Mouse (Mus musculus) gastrocnemius, adult 18-20 months (tissue): Measurements from ENCODE around the gene Polr2f. TPM values are rescaled to one million over a fixed set of nuclear protein-coding genes. Genes with fewer than 3 reads are reported as not detected.

Source experiments
- DNase-seq: peaks from one replicate; pipeline ENCODE4 v3.0.0; 2021; ENCODE audit warnings: low spot score
- total RNA-seq, 2 experiments: library from RNA; stranded (reverse); gene quantifications; 2 replicates each; pipeline ENCODE4 v1.2.3; 2021

The Polr2f gene
- total RNA-seq, 2 experiments from 2014 or later, result 69.3 to 76.8 TPM

DNA sequence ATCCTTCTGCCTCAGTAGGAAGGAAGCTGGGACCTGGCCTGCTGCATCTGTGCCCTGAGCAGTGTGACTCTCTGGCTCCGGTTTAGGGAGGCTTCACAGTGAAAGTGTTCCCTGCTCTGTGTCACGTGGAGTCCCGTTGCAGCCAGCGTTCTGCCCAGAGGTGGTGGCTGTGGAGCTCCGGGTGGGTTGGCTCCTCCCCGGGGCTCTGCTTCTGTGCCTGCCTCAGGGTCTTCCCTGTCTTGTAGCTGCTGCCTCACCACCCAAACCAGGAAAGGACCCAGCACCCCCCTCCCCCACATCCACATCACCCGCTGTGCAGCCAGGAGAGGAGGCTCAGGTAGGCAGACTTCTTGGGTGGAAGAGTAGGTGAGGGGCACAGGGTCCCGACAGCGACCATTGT lies 21.3 kb upstream of the Polr2f start:
- no peak for DNase-seq

DNA sequence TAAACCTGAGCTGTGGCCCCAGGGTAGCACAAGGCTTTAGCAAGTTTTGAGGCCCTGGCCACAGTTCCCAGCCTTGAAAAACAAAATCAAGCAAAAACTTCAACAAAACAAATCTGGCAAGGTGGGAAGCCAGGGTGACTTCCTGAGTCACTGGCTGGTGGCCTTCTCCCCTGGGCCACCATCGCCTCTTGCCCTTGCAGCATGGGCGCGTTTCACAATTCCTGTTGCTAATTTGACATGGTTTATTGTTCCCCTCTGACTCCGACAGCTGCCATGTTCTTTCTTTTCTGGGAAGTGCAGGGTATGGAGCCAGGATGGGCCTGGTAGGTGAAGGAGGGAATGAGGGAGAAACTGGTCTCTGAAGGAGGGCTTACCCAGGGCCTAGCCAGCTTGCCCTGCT lies 18.7 kb upstream of the Polr2f start:
- DNase-seq, result no peak

DNA sequence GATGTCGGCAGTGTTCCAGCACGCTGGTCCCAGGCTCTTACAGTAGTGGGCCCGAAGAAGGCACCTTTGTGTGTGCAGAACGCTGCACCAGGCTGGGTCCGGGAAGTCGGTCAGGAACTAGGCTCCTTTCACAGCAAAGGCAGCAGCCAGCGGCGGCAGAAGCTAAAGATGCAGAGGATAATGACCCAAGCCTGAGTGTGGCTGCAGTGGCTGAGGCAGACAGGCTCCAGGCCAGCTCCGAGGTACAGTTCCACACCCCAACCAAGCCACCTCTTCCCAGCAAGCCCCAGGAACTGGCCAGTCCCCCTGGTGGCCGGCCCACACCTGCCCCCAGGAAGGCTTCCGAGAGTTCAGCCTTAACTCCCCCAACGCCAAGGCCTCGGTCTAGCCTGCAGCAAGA lies 18.3 kb upstream of the Polr2f start:
- no peak for DNase-seq

DNA sequence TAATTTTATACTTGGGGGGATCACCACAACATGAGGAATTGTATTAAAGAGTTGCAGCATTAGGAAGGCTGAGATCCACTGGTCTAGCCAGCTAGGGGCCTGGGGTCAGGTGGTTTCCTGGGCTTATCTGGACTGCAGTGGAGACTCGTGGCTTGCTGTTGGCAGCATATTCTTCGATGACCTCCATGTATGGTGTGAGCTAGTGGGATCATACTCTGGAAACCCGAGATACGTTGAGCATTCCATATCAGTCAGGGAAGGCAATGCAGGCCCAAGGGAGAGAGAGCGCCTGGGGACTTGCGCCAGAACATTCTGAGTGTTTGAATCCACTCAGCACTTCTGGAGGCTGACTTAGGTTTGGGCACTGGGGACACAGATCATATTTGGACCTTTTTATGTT lies 17.1 kb upstream of the Polr2f start:
- DNase-seq, result peak; percentile 60

DNA sequence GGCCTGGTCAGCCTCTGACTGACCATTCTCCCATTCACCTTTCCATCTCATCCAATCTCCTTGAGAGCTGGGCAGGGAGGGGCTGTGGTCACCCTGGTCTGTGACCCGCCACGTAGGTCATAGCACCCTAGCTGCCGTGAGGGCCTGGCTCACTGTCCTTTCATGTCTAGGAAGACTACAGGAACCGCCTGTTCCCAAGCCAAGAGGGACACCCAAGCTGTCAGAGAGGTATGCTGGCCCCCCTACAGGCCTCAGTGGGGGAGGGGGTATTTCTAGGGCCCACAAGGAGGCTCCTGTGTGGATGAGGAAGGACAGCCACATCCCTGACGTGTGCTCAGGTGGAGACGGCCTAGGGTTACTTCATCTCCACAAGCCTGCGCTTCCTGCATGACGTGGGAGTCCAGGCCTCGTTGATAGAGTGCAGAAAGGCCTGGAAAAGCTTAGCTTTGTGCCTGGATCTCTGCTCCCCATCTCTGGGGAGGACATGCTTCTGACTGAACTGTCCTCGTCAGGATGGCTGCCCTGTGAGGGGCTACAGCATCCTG lies 16.4 kb upstream of the Polr2f start:
- no peak for DNase-seq

DNA sequence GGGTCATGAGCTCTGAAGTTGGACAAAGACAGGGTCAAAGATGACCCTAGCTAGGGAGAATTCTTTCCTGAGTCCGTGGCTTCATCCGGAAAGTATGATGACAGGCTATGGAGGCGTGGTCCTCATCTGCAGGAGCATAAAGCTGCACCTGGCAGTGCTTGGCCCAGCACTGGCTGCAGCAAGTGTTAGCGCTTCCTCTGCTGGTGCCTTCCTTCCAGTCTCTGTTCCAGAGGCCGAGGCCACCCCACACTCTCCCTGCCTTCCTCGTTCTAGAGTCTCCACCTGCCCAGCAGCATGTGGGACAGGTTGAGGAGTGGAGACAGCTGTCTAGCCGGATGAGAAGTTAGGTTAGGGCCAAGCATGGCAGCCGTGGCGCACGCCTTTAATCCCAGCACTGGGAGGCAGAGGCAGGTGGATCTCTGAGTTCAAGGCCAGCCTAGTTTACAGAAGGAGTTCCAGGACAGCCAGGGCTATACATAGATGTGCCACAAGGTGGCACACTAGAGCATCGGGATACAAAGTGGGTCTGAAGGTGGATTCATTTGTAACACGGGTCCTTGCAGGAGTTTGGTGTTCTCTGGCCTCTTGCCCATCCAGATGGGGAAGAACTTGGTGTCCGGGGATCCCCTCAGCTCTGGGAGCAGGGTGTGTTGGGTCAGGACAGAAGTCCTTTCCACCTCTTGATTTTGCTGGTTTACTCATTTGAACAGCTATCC lies 14.4 kb upstream of the Polr2f start:
- DNase-seq, result peak; percentile 57

DNA sequence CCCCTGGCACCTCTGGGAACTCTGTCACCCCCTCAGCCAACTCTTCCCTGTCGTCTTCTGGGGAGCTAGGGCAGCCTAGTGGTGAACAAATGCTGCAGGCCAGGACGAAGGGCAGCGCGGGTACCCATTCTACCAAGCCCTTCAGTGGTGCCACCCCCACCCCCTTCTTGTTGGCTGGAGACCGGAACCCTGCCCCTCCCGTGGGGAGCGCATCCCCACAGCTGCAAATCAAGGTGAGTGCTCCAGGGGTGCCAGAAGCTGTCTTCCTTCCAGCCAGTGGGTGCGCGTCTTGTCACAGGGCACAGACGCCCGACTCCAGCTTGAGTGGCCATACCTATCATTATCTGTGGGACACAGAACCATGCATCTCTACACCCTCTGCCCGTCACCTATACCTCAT lies 13.7 kb upstream of the Polr2f start:
- DNase-seq, result no peak

DNA sequence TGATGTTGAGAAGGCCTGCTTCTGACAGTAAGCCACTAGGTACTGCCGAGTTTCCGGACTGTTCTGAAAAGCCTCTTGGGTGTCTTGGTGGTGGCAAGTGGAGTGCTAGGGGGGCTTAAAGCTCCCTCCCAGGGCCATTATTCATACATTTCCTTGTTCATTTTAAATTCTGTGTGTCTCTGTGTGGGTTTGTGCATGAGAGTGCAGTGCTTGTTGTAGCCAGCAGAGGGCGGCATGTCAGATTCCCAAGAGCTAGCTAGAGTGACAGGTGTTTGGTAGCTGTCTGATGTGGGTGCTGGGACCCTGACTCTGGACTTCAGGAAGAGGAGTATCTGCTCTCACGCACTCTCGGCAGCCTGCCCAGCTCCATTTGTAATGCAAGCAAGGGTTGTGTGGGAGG lies 12.6 kb upstream of the Polr2f start:
- no peak for DNase-seq

DNA sequence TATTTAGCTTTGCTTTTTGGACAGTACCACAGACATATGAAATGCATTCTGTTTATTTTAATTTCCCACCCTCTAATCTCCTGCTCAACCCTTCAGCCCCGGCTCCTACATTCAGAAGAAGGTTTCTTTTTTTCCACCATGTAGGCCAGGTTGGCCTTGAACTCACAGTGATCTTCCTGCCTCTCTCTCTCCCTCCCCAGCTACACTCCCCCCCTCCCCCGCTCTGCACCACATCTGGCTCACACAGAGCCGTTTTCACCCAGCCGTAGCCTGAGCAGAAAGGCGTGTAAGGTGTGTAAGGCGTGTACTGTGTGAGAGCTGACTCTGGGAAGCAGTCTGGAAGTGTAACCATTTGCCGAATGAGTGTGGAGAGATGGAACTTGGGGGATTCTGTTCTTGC lies 11.5 kb upstream of the Polr2f start:
- DNase-seq, result no peak

DNA sequence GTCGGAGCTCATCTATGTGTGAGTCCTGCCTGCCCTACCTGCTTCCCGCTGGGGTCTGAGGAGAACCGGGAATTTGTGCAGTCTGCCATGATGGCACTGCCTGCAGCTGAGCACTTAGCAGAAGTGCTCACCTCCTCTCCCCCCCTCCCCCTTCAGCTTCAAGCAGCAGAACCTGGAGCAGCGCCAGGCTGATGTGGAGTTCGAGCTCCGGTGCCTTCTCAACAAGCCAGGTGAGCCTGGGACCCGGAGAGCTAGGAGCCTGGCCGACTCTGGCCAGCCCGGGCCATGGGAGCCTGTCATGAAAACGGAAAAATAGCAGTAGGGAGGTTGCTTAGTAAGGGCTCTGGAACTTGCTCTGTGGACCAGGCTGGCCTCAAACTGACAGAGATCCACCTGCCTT lies 10.0 kb upstream of the Polr2f start:
- no peak for DNase-seq

DNA sequence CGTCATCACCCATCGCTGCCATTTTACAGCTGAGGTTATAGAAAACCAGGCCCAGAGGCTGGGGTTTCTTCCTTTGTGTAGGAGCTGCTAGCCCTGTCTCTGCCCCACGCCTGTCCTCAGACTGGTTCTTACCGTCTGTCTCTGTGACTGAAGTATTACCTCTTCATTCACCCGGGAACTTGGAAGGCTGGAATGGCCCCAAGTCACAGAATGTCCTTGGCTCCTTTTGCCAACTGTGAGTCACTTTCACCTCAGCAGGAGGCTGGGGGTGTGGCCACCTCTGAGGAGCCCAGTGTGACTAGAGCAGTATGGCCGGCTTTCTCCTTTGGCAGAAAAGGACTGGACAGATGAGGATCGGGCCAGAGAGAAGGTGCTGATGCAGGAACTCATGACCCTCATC lies 9.4 kb upstream of the Polr2f start:
- peak; percentile 96 for DNase-seq

DNA sequence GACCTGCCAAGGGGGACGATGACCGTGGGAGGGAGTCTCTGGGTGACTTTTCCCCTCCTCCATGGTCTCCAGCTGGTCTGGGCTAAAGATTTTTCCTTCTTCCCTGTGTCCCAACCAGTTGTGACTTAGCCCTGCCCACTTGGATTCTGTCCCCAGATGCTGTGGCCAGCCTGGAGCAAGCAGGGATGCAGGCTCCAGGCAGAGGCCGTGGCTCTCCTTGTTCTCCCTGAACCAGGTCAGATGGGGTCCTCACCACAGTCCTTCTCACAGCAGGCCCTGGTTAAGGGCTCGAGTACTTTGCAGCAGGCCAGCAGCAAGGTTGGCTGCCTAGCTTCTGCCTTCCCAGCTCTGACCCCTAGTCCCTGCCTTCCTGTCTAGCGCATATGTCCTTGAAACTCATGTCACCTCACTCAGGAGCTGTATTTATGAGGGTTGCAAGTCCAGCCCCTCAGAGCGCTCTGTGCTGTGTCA lies 7.6 kb upstream of the Polr2f start:
- DNase-seq, result peak; percentile 69

DNA sequence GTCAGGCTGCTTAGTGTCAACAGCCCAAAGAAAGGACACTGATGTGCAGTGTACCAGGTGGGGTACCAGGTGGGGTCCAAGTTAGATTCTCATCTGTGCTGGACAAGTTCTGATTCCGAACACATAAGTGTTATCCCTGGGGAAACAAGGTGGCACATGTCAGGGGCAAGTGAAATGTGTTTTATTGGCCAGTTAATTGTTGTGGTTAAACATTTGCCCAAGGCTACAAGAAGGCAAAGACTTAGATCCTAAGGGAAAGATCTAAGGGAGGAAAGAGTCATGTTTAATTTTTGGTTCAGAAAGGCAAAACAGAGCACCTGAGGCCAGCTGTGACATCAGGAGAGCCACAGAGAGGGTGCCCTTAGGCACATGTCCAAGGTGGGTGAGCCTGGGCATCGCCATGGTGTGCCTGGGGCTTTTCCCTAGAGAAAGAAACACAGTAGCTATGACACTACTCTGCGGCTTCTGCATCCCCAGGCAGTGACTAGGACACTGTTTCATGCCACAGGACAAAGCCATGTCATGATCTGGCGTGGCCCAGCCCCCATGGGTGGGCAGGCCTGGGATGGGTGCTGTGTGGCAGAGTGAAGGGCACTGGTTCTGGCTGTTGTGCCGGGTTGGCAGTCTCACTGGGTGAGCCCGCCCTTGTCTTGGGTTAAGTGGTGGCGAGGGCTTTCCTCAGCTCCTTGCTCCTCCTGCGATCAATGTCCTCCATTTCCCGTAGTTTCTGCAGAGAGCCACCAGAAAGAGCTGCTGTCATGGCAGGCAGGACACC lies 6.1 kb upstream of the Polr2f start:
- no peak for DNase-seq

DNA sequence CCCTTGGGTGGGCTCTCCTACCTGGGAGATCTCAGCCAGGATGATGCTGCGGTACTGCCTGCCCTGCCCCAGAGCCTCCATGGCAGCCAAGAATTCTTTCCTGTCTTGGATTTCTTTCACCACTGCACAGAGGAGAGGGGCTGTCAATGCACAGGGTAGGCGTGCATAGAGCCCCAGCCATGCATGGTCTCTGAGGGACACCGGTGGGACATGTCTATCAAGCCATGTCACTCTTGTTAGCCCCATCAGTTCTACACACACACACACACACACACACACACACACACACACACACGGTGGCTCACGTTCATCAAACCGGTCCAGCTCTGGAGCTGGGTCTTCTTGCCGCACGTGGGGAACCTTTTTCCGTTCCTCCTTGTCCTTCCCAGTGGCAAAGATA lies 5.5 kb upstream of the Polr2f start:
- DNase-seq, result no peak

DNA sequence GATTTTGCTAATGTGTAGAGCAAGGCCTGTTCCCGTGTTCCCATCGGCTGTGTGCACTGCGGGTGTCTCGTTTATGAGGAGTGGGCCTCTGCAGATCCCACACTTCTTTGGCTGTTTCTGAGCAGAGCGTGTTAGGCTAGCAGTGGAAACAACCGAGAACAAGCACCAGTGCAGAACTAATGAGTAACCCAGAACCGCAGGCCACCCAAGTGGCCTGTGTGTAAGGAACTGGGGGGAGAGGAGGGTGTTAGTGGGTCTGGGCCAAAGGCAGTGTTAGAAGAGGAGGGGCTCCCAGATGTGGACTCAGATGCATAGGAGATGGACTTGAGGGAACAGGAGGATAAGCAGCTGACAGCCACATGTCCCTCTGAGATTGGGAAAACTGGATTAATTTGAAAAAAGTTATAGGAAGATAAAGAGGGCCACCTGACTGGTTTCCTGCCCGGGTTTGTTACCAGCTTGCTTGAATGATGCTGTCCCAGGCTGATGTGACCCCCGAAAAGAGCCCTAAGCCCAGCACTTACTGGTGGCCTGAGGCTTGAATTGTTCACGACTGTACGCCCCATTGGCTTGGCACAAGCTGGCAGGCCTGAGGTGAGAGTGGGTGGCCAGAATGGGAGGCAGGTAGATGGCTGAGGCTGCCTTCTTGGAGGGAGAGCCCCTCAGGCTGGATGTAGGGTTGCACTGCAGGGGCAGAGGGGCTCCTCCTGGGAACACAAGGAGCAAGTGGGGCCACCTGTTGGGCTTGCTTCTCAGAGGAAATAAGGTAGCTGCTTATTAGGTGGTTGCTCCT lies 4.8 kb upstream of the Polr2f start:
- no peak for DNase-seq

DNA sequence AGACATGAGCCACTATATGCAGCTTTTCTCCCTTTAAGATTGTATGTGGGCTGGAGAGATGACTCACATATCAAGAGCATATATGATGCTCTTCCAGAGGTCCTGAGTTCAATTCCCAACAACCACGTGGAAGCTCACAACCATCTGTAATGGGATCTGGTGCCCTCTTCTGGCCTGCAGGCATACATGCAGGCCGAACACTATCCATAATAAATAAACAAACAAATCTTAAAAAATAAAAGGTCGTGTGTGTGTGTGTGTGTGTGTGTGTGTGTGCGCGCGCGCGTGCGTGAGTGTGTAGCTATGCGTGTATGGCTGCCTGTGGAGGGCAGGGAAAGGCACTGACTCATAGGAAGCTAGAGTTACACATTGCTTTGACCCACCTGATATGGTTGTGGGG lies 1.2 kb upstream of the Polr2f start:
- DNase-seq, result no peak

DNA sequence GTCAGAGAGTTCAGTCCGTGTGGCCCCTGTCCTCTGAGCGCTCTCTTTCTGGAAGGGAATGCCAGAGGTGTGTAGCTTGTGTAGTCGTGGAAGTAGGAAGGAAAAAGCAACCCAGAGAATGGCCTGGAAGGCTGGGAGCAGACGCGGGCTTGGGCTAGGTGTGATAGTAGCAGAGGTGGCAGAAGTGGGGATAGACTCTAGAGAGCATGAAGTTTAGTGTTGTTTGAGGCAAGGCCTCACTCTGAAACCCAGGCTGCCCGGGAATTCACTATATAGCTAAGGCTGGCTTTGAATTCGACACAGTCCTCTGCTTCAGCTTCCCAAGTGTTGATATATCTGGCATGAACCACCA lies 733 bp downstream of the Polr2f start:
- no peak for DNase-seq

DNA sequence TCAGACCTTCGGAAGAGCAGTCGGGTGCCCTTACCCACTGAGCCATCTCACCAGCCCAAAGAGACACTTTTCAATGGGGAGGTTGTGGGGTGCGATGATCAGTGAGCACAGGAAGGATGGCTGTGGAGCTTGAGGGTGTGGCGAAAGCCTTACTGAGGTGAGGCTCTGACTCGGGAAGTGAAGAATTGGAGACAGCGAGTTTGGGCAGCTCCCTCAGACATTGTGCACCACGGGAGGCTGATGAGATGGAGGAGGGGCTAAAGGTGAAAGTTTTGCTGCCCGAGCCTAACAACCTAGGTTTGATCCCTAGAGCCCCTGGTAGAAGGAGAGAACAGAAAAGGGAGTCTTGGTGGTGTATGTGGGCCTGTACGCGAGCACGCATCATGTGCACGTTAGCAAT lies 2.5 kb downstream of the Polr2f start:
- DNase-seq, result no peak

DNA sequence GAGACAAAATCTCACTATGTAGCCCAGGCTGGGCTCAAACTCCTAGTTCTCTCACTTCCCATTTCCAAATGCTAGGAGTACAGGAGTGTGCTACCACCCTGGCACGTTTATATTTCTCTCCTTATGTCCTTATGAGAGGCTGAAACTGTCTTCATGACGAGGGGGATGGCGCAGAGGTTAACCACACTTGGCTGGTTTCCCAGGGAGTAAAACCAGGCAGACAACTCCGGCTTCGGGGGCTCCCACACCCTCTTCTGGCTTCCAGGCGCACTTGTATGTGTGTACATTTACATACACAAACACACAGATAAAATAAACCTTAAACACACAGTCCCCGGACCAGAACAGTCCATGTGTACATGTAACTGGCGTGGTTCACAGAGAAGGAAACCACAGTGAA lies 3.2 kb downstream of the Polr2f start:
- DNase-seq, result no peak

DNA sequence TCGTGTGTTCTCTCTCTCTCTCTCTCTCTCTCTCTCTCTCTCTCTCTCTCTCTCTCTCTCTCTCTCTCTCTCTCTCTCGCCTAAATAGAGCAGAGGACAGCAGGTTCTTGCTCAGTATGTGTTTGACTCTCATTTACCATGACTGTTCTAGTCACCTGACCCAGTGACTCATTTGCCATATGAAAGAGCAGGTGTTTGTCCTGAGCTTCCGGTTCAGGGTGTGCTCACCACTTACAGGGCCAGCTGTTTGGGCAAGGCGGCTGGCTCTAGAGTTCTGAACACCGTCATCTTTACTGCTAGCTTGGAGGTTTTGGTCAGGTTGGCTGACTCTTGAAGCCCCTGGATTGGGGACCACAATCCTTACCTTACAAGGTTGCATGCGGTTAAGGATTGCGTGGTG lies 4.7 kb downstream of the Polr2f start:
- no peak for DNase-seq

DNA sequence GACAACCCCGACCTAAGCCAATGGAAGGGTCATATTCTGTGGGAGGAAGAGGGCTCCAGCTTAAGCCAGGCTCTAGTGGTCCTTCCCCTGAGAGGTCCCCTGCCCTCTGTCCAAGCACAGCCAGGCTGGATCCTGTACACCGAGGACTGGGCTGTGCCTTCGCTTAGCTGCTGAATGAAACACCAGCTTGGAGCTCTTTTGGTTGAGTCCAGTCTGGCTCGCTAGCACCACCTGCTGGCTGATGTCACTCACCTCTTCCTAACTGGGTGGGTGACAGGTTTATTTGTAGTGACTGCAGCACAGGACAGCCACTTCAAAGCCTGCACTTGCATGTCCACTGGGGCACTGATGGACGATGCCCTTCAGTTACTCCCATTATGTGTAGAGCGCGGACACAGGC lies 7.7 kb downstream of the Polr2f start:
- peak; percentile 89 for DNase-seq

DNA sequence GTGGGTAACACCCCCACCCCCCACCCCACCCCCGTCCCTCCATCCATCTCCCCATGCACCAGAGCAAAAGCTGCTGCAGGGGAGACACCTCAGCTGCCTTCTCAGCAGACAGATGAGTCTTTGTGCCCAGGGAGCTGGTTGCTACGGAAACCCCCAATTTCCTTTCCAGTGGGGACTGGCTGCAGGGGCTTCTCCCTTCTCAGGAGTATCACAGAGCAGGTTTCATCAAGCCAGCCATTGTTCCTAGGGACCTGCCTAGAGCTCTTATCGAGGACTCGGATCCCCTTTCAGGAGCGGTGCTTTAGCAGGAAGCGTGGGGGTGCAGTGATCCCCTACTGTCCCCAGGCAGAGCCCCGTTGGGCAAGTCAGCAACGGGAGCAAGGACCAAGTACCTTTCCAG lies 11.1 kb downstream of the Polr2f start:
- DNase-seq, result no peak
